Mouse (Mus musculus) ES-Bruce4 (cell line): ENCODE measurements around the gene Sbk3. TPM values are rescaled to one million over a fixed set of nuclear protein-coding genes. Genes with fewer than 3 reads are reported as not detected.

Experiments used
- H3K27ac ChIP-seq: 2 replicates; pipeline ENCODE4 v1.5.1; 2012; ENCODE audit warnings: low read length, inconsistent platforms; ENCODE audit not compliant: insufficient read depth
- H3K27me3 ChIP-seq: 2 replicates; pipeline ENCODE4 v1.6.1; 2012; ENCODE audit warnings: mild to moderate bottlenecking, low read length, inconsistent platforms; ENCODE audit not compliant: control insufficient read depth, poor library complexity, insufficient read depth, severe bottlenecking
- H3K36me3 ChIP-seq: 2 replicates; pipeline ENCODE4 v1.6.1; 2012; ENCODE audit warnings: inconsistent platforms, mild to moderate bottlenecking, low read length, moderate library complexity; ENCODE audit not compliant: control insufficient read depth, poor library complexity, insufficient read depth, severe bottlenecking
- H3K4me1 ChIP-seq: one replicate; pipeline ENCODE4 v1.8.1; 2011; ENCODE audit warnings: low read length; ENCODE audit not compliant: control insufficient read depth, insufficient read depth
- H3K4me3 ChIP-seq: 2 replicates; pipeline ENCODE4 v1.5.1; 2011; ENCODE audit warnings: low read depth, mild to moderate bottlenecking, low read length
- H3K9ac ChIP-seq: 2 replicates; pipeline ENCODE4 v1.6.1; 2012; ENCODE audit warnings: low read depth, mild to moderate bottlenecking, inconsistent platforms; ENCODE audit not compliant: poor library complexity, severe bottlenecking
- H3K9me3 ChIP-seq: replicated peaks from 2 replicates; pipeline ENCODE4 v1.6.1; 2012; ENCODE audit warnings: mild to moderate bottlenecking, low read length, inconsistent platforms; ENCODE audit not compliant: control insufficient read depth, poor library complexity, insufficient read depth, severe bottlenecking
- CTCF ChIP-seq: IDR thresholded peaks from one replicate; pipeline ENCODE4 v1.8.1; 2011; ENCODE audit warnings: low read depth, low read length
- EP300 ChIP-seq: IDR thresholded peaks from 2 replicates; pipeline ENCODE4 v1.6.1; 2011; ENCODE audit warnings: low read depth, low read length; ENCODE audit not compliant: insufficient read depth
- POLR2A ChIP-seq: IDR thresholded peaks from one replicate; pipeline ENCODE4 v1.8.1; 2011; ENCODE audit warnings: low read length; ENCODE audit not compliant: insufficient read depth
- polyA plus RNA-seq: library from polyadenylated mRNA; stranded (reverse); fragments of >200 nt; gene quantifications from 2 replicates; pipeline ENCODE4 v1.2.4, GENCODE M21; 2011; ENCODE audit warnings: low read depth; ENCODE audit not compliant: missing spikeins, insufficient read depth, insufficient read length

Sbk3 gene
- polyA plus RNA-seq, 1 experiment = 0.25 TPM

- Histone ChIP-seq H3K36me3 (no peaks in the 10 kb centered on the region), H3K27me3 (no peaks in the 10 kb centered on the region), H3K27ac (no peak overlapping the region), H3K9me3 (no peaks in the 10 kb centered on the region), H3K4me3 (no peak overlapping the region), H3K9ac (no peak overlapping the region), H3K4me1 (no peaks in the 10 kb centered on the region)
- no peak for TF ChIP-seq EP300
- TF ChIP-seq CTCF = no peak
- no peak for TF ChIP-seq POLR2A
These were observed 20.2 kb downstream of the Sbk3 start for GRCm38 (mm10) chr7:4950561-4951342.

GRCm38 (mm10) chr7:4948386-4948785, 22.6 kb downstream of the Sbk3 start:
- no peak overlapping the region for H3K27ac ChIP-seq
- H3K36me3 ChIP-seq = no peaks in the 10 kb centered on the region
- no peak for TF ChIP-seq CTCF
- no peak for TF ChIP-seq EP300
- no peak for TF ChIP-seq POLR2A
- H3K9ac ChIP-seq = no peak overlapping the region
- H3K27me3 ChIP-seq = no peaks in the 10 kb centered on the region
- no peak overlapping the region for H3K4me3 ChIP-seq
- H3K9me3 ChIP-seq = no peaks in the 10 kb centered on the region
- no peaks in the 10 kb centered on the region for H3K4me1 ChIP-seq

GRCm38 (mm10) chr7:4947855-4948254, 23.1 kb downstream of the Sbk3 start:
- H3K4me1 ChIP-seq = no peaks in the 10 kb centered on the region
- H3K36me3 ChIP-seq = no peaks in the 10 kb centered on the region
- H3K9ac ChIP-seq = no peak overlapping the region
- no peaks in the 10 kb centered on the region for H3K9me3 ChIP-seq
- no peak overlapping the region for H3K4me3 ChIP-seq
- no peaks in the 10 kb centered on the region for H3K27me3 ChIP-seq
- no peak overlapping the region for H3K27ac ChIP-seq
- TF ChIP-seq CTCF (no peak), EP300 (no peak), POLR2A (no peak)

GRCm38 (mm10) chr7:4943223-4943815, 27.6 kb downstream of the Sbk3 start:
- no peak overlapping the region for H3K9ac ChIP-seq
- H3K36me3 ChIP-seq = no peaks in the 10 kb centered on the region
- H3K9me3 ChIP-seq = no peaks in the 10 kb centered on the region
- peak overlapping the region; percentile 28 for H3K4me3 ChIP-seq
- no peaks in the 10 kb centered on the region for H3K4me1 ChIP-seq
- no peak overlapping the region for H3K27ac ChIP-seq
- no peaks in the 10 kb centered on the region for H3K27me3 ChIP-seq
- TF ChIP-seq EP300 (no peak), CTCF (peak; percentile 93), POLR2A (no peak)

- Histone ChIP-seq H3K4me1 (no peaks in the 10 kb centered on the region), H3K27me3 (no peaks in the 10 kb centered on the region), H3K36me3 (no peaks in the 10 kb centered on the region), H3K9me3 (no peaks in the 10 kb centered on the region), H3K4me3 (no peak overlapping the region), H3K27ac (no peak overlapping the region), H3K9ac (no peak overlapping the region)
- no peak for TF ChIP-seq EP300
- TF ChIP-seq CTCF = no peak
- TF ChIP-seq POLR2A = no peak
These were observed 28.3 kb downstream of the Sbk3 start for GRCm38 (mm10) chr7:4942673-4943072.

GRCm38 (mm10) chr7:4940068-4940479, 30.9 kb downstream of the Sbk3 start:
- Histone ChIP-seq H3K4me1 (no peaks in the 10 kb centered on the region), H3K9ac (no peak overlapping the region), H3K27me3 (no peaks in the 10 kb centered on the region), H3K36me3 (no peaks in the 10 kb centered on the region), H3K9me3 (no peaks in the 10 kb centered on the region), H3K27ac (no peak overlapping the region), H3K4me3 (no peak overlapping the region)
- TF ChIP-seq CTCF = peak; percentile 93
- TF ChIP-seq EP300 = no peak
- TF ChIP-seq POLR2A = no peak
